Mouse (Mus musculus) midbrain, embryonic 11.5 days (tissue): ENCODE measurements around the gene Cdc42se1. TPM values are rescaled to one million over a fixed set of nuclear protein-coding genes. Genes with fewer than 3 reads are reported as not detected.
A peak's percentile ranks its signal among the peaks of the same experiment; 100 is the strongest.

Experiments
- ATAC-seq: fragments of 200-750 bp; cut with Nextera tagmentation; 2 replicates; pipeline ENCODE4 v1.8.0; 2017; ENCODE audit warnings: moderate TSS enrichment, moderate library complexity; ENCODE audit not compliant: low FRiP score
- DNase-seq: peaks from one replicate; pipeline ENCODE4 v3.0.0; 2015; ENCODE audit warnings: low spot score; ENCODE audit errors: missing footprints
- H3K27ac ChIP-seq: fragments of 300-500 bp; sonication (generic); 2 replicates; pipeline ENCODE4 v1.5.1; 2014; ENCODE audit warnings: low read depth, low read length
- H3K27me3 ChIP-seq: fragments of 300-500 bp; sonication (generic); 2 replicates; pipeline ENCODE4 v1.6.1; 2014; ENCODE audit warnings: mild to moderate bottlenecking, low read length, moderate library complexity, mixed read lengths; ENCODE audit not compliant: control insufficient read depth, insufficient read depth
- H3K36me3 ChIP-seq: fragments of 300-500 bp; sonication (generic); 2 replicates; pipeline ENCODE4 v1.6.1; 2014; ENCODE audit warnings: mild to moderate bottlenecking, low read length, moderate library complexity, mixed read lengths; ENCODE audit not compliant: control insufficient read depth, insufficient read depth
- H3K4me1 ChIP-seq: fragments of 300-500 bp; sonication (generic); 2 replicates; pipeline ENCODE4 v1.6.1; 2014; ENCODE audit warnings: low read length; ENCODE audit not compliant: control insufficient read depth, insufficient read depth
- H3K4me2 ChIP-seq: fragments of 300-500 bp; sonication (generic); 2 replicates; pipeline ENCODE4 v1.6.1; 2014; ENCODE audit warnings: mild to moderate bottlenecking, moderate library complexity
- H3K4me3 ChIP-seq: fragments of 300-500 bp; sonication (generic); 2 replicates; pipeline ENCODE4 v1.5.1; 2014; ENCODE audit warnings: low read depth, low read length
- H3K9ac ChIP-seq: fragments of 300-500 bp; sonication (generic); 2 replicates; pipeline ENCODE4 v1.6.1; 2014; ENCODE audit warnings: low read length
- H3K9me3 ChIP-seq: fragments of 300-500 bp; sonication (generic); 2 replicates; pipeline ENCODE4 v1.6.1; 2016; ENCODE audit warnings: low read length; ENCODE audit not compliant: control insufficient read depth
- WGBS: fragments of 180-500 bp; shearing (Covaris S2); extraction: QIAGEN DNeasy Blood & Tissue Kit; methylation state at CpG from one replicate; pipeline ENCODE4 v1.1.7; 2014; 5-methylcytosine and 5-hydroxymethylcytosine counted together
- polyA plus RNA-seq: library from polyadenylated mRNA; unstranded; fragments of >200 nt; fragmentation: Nextera tagmentation; extraction: Ambion mirVana; gene quantifications from 2 replicates; pipeline ENCODE4 v1.2.1, GENCODE M21; 2014

The Cdc42se1 gene
- polyA plus RNA-seq, 1 experiment from 2014 or later: 106 TPM

DNA sequence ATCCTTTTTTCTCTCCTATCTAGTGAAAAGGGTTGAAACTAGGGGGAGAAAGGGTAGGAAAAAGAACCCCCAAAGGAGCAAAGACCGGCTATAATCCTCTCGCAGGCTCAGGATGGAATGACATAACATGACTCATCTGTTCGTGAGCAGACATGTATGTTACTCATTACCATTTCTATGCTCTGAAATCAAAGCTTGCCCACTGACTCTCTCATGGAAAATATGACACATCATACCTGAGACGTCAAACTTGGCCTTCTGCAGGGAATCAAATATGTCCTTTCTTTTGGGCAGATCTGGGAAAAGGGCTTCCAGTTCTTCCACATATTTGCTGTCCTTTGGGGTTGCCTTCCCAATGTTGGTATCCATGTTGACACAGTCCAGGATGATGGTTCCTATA lies 33.4 kb downstream of the Cdc42se1 start:
- Histone ChIP-seq H3K4me2 (no peak overlapping the region), H3K36me3 (peaks cover 16% of the 10 kb centered on the region), H3K9ac (no peak overlapping the region), H3K27ac (no peak overlapping the region), H3K4me1 (no peaks in the 10 kb centered on the region), H3K9me3 (no peaks in the 10 kb centered on the region), H3K27me3 (no peaks in the 10 kb centered on the region), H3K4me3 (no peak overlapping the region)
- DNase-seq (no peak), ATAC-seq (no peak)
- 90% methylated on average over 4 of the region's 4 CpGs for WGBS

DNA sequence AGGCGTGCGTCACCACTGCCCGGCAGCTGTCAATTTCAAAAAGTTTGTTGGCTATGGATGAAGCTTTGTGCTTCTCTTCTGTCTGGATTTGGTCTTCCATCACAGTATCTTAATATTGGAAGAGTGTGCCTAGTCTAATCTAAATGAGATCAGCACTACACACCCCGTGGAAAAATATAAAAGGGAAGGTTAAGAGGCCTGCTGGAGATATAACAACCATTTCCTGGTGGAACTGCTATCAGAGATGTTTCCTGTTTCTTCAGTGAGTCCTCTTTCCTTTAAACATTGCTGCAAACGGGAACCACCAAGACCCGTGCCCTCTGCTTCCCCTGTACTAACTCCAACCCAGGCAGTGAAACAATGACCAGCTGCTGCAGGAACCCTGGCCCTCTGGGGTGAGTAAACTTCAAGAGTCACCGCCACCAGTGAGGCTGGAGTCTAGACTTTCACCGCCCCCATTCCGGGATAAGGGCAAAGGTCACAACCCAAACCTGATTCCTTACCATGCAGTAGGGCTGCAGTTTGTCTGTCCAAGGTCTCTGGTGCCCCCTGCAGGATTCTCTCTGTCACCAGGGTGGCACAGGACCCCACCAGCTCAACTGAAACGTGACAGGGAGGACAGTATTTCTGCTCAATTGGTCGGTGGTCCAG lies 34.7 kb downstream of the Cdc42se1 start:
- 49% methylated on average over 11 of the region's 11 CpGs for WGBS
- DNase-seq (peak; percentile 90), ATAC-seq (no peak)
- no peaks in the 10 kb centered on the region for H3K9me3 ChIP-seq
- no peaks in the 10 kb centered on the region for H3K4me1 ChIP-seq
- H3K4me2 ChIP-seq: no peak overlapping the region
- no peak overlapping the region for H3K4me3 ChIP-seq
- H3K9ac ChIP-seq: no peak overlapping the region
- H3K27me3 ChIP-seq: no peaks in the 10 kb centered on the region
- peaks cover 14% of the 10 kb centered on the region; the same call in 1 of the 2 replicates for H3K36me3 ChIP-seq
- no peak overlapping the region for H3K27ac ChIP-seq

DNA sequence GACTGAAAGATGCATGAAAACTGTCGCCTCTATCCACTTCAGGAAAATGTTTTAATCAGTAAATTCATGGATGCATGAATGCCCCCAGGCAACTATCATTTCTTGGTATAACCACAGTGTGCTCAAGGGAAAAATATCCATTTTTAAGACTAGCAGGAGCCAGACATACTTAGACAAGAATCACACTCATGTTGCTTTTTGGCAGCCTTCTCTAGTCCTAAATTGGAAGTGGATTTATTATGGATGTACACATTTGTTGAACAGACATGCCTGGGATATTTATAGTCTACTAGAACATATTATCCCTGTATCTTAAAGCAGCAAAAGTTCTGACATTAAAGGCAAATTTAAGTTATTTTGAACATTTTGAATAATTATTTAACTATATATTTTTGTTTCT lies 36.2 kb downstream of the Cdc42se1 start:
- no peaks in the 10 kb centered on the region for H3K9me3 ChIP-seq
- H3K9ac ChIP-seq: no peak overlapping the region
- no peaks in the 10 kb centered on the region for H3K4me1 ChIP-seq
- DNase-seq (no peak), ATAC-seq (no peak)
- peaks cover 10% of the 10 kb centered on the region; the same call in 1 of the 2 replicates for H3K36me3 ChIP-seq
- no peaks in the 10 kb centered on the region for H3K27me3 ChIP-seq
- H3K4me3 ChIP-seq: no peak overlapping the region
- H3K4me2 ChIP-seq: no peak overlapping the region
- no peak overlapping the region for H3K27ac ChIP-seq
- 93% methylated on average over 1 of the region's 1 CpGs for WGBS

DNA sequence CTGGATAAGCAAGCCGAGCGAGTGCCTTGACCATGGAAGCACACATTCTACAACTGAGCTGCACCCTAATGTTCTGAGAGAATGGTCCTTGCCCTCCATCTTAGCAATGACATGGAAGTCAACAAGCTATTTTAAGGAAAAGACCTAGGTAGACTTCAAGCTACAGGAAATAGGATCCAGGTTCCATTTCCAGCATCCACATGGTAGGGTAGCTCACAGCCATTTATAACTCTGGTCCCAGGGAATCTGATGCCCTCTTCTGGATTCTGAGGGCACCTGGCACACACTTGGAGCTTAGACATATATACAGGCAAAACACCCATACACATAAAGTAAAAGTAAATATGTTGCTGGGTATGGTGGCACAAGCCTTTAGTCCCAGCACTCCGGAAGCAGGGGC lies 37.5 kb downstream of the Cdc42se1 start:
- no peak for ATAC-seq
- Histone ChIP-seq H3K36me3 (peaks cover 7% of the 10 kb centered on the region; the same call in 1 of the 2 replicates), H3K27me3 (no peaks in the 10 kb centered on the region), H3K9me3 (no peaks in the 10 kb centered on the region), H3K4me3 (no peak overlapping the region), H3K9ac (no peak overlapping the region), H3K4me2 (no peak overlapping the region), H3K4me1 (no peaks in the 10 kb centered on the region), H3K27ac (no peak overlapping the region)
- DNase-seq: no peak
- WGBS: 94% methylated on average over 3 of the region's 3 CpGs

DNA sequence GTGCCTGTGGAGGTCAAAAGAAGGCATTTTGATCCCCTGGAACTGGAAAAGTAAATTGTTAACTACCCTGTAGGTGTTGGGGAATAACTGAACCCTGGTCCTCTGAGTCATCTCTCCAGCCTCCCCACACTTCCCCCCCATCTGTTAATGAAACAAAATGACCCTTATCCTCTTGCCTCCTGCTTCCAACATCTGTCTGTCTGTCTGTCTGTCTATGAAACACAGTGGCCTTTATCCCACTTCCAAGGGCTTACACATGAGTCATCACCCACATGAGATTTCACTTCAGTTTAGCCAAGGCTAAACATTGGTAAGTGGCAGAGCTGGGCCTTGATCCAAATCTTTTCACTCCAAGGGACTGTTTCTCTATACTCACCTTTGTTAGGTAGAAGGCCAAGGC lies 39.3 kb downstream of the Cdc42se1 start:
- H3K27ac ChIP-seq: no peak overlapping the region
- no peak overlapping the region for H3K4me2 ChIP-seq
- H3K9me3 ChIP-seq: no peaks in the 10 kb centered on the region
- no peaks in the 10 kb centered on the region for H3K4me1 ChIP-seq
- peaks cover 7% of the 10 kb centered on the region; the same call in 1 of the 2 replicates for H3K36me3 ChIP-seq
- H3K4me3 ChIP-seq: no peak overlapping the region
- H3K27me3 ChIP-seq: no peaks in the 10 kb centered on the region
- no peak for ATAC-seq
- no peak for DNase-seq
- H3K9ac ChIP-seq: no peak overlapping the region

DNA sequence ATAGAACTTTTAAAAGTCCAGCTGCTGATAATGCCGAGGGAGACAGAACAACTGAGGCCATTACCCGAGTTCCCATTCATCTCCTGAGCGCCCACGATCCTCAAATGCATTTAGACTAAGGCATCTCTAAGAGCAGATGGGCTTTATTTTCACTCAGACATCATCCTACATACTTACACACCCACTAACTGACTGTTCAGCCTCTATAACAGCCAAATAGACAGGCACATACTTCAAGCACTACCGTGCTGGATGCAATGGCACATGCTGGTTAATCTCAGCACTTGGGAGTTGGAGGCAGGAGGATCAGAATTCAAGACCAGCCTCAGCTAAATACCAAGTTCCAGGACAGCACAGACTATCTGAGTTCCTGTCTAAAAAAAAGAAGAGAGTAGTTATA lies 41.3 kb downstream of the Cdc42se1 start:
- H3K4me3 ChIP-seq: no peak overlapping the region
- DNase-seq: no peak
- ATAC-seq: no peak
- H3K27me3 ChIP-seq: no peaks in the 10 kb centered on the region
- WGBS: 92% methylated on average over 5 of the region's 5 CpGs
- no peak overlapping the region for H3K27ac ChIP-seq
- no peak overlapping the region for H3K9ac ChIP-seq
- no peak overlapping the region for H3K4me2 ChIP-seq
- peaks cover 3% of the 10 kb centered on the region; the same call in 1 of the 2 replicates for H3K36me3 ChIP-seq
- no peaks in the 10 kb centered on the region for H3K4me1 ChIP-seq
- H3K9me3 ChIP-seq: no peaks in the 10 kb centered on the region

DNA sequence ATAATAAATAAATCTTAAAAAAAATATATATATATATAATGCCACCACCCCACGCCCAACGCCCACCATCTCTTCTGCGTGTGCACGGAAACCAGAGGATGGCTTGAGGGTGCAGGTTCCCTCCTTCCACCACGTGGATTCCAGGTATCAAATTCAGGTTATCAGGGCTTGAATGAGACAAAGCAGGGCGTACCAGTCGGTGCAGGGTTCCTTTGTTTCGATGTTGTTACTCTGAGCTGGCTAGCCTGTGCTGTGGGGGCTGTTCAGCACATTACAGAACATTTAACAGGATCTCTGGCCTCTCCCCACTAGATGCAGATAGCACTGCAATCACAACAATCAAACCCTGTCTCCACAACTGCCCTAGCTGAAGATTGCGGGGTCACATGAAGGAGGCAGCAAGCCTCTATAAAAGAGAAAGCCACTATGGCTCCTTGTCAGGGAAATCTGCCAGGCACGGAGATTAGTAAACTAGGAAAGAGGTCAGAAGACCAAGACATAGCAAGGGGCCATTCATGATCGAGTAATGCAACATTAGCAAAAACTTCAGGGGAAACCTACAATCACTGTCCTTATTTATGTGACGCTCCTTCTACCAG lies 42.3 kb downstream of the Cdc42se1 start:
- H3K9ac ChIP-seq: no peak overlapping the region
- no peaks in the 10 kb centered on the region for H3K9me3 ChIP-seq
- DNase-seq (no peak), ATAC-seq (no peak)
- no peak overlapping the region for H3K27ac ChIP-seq
- H3K4me1 ChIP-seq: no peaks in the 10 kb centered on the region
- peaks cover 3% of the 10 kb centered on the region; the same call in 1 of the 2 replicates for H3K36me3 ChIP-seq
- H3K27me3 ChIP-seq: no peaks in the 10 kb centered on the region
- WGBS: 88% methylated on average over 12 of the region's 12 CpGs
- H3K4me2 ChIP-seq: no peak overlapping the region
- no peak overlapping the region for H3K4me3 ChIP-seq

DNA sequence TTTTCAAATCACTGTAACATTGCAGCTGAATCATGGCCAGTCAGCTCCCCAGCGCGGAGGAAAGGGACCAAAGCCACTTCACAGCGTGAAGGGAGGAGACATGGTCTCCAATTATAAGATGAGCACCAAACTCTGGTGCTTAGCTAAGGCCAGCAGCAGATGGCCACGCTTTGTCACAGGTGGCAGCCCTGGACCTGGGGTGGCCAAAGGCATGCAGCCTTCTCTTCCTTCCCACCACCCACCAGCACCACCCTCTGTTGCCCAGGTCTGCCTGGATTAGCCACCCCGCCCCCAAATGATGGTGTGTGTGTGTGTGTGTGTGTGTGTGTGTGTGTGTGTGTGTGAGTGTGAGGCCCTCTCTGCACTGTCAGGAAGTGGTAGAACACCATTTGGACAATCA lies 44.9 kb downstream of the Cdc42se1 start:
- Histone ChIP-seq H3K36me3 (no peaks in the 10 kb centered on the region), H3K4me1 (no peaks in the 10 kb centered on the region), H3K27ac (no peak overlapping the region), H3K4me2 (no peak overlapping the region), H3K9me3 (no peaks in the 10 kb centered on the region), H3K4me3 (no peak overlapping the region), H3K27me3 (no peaks in the 10 kb centered on the region), H3K9ac (no peak overlapping the region)
- DNase-seq: no peak
- WGBS: 97% methylated on average over 5 of the region's 5 CpGs
- no peak for ATAC-seq

DNA sequence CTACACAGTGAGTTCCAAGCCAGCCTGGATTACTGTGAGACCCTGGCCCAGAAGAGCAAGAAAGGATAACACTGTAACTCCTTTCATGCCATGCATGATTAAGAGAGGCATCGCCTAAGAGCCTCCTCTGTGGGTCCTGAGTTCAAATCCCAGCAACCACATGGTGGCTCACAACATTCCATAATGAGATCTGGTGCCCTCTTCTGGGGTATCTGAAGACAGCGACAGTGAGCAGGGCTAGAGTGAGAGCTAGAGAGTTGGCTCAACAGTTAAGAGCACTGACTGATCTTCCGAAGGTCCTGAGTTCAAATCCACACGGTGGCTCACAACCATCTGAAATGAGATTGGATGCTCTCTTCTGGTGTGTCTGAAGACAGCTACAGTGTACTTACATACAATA lies 45.9 kb downstream of the Cdc42se1 start:
- no peaks in the 10 kb centered on the region for H3K9me3 ChIP-seq
- WGBS: 94% methylated on average over 4 of the region's 4 CpGs

More for the DNA sequence above, 45.9 kb downstream of the Cdc42se1 start:
- H3K27me3 ChIP-seq: no peaks in the 10 kb centered on the region
- H3K9ac ChIP-seq: no peak overlapping the region
- DNase-seq (no peak), ATAC-seq (no peak)
- no peaks in the 10 kb centered on the region for H3K4me1 ChIP-seq
- no peak overlapping the region for H3K4me2 ChIP-seq
- no peak overlapping the region for H3K4me3 ChIP-seq
- no peak overlapping the region for H3K27ac ChIP-seq
- H3K36me3 ChIP-seq: no peaks in the 10 kb centered on the region
